Mouse (Mus musculus) midbrain, embryonic 13.5 days (tissue): Measurements from ENCODE around the gene Ndufa4l2. TPM values are rescaled to one million over a fixed set of nuclear protein-coding genes. Genes with fewer than 3 reads are reported as not detected.

ENCODE experiments used
- ATAC-seq: fragments of 200-750 bp; cut with Nextera tagmentation; 2 replicates; pipeline ENCODE4 v1.8.0; 2017; ENCODE audit warnings: mild to moderate bottlenecking, moderate TSS enrichment, moderate library complexity
- H3K27ac ChIP-seq: fragments of 300-500 bp; sonication (generic); 2 replicates; pipeline ENCODE4 v1.5.1; 2015; ENCODE audit warnings: inconsistent platforms, mild to moderate bottlenecking, moderate library complexity
- H3K27me3 ChIP-seq: fragments of 300-500 bp; sonication (generic); 2 replicates; pipeline ENCODE4 v1.6.1; 2015; ENCODE audit warnings: mild to moderate bottlenecking, inconsistent platforms
- H3K36me3 ChIP-seq: fragments of 300-500 bp; sonication (generic); 2 replicates; pipeline ENCODE4 v1.6.1; 2015; ENCODE audit warnings: mild to moderate bottlenecking, inconsistent platforms
- H3K4me1 ChIP-seq: fragments of 300-500 bp; sonication (generic); replicated peaks from 2 replicates; pipeline ENCODE4 v1.6.1; 2015; ENCODE audit warnings: inconsistent platforms
- H3K4me2 ChIP-seq: fragments of 300-500 bp; sonication (generic); replicated peaks from 2 replicates; pipeline ENCODE4 v1.6.1; 2015; ENCODE audit warnings: moderate library complexity, mild to moderate bottlenecking, inconsistent platforms
- H3K4me3 ChIP-seq: fragments of 300-500 bp; sonication (generic); replicated peaks from 2 replicates; pipeline ENCODE4 v1.5.1; 2015; ENCODE audit warnings: mild to moderate bottlenecking, inconsistent platforms
- H3K9ac ChIP-seq: fragments of 300-500 bp; sonication (generic); replicated peaks from 2 replicates; pipeline ENCODE4 v1.6.1; 2015; ENCODE audit warnings: mild to moderate bottlenecking, inconsistent platforms
- H3K9me3 ChIP-seq: fragments of 300-500 bp; sonication (generic); 2 replicates; pipeline ENCODE4 v1.6.1; 2016; ENCODE audit warnings: mild to moderate bottlenecking, inconsistent platforms
- WGBS: fragments of 180-500 bp; shearing (Covaris S2); methylation state at CpG from one replicate; pipeline ENCODE4 v1.1.7; 2015; 5-methylcytosine and 5-hydroxymethylcytosine counted together
- polyA plus RNA-seq: library from polyadenylated mRNA; unstranded; fragments of >200 nt; fragmentation: Nextera tagmentation; extraction: Ambion mirVana; gene quantifications from 2 replicates; pipeline ENCODE4 v1.2.1, GENCODE M21; 2015

Gene Ndufa4l2
- 11.5 and 13.8 TPM in 2 replicates for polyA plus RNA-seq

DNA sequence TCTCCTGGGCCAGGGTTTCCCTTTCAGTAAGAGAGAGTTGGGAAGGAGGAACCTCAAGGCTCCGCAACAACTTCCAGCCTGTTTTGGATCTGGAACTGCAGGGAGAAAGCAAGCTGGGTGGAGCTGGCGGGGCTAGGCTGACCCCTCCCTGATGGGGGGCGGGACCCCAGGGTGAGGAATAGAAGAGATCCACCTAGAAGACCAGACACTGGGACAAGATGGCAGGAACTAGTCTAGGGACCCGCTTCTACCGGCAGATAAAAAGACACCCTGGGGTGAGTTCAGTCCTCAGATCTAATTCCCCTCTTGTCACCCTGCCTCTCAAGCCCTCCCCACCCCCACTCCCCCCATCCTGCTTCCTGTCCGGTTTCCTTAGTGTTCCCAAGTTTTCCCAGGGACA is at the start of gene Ndufa4l2:
TSS of gene Ndufa4l2 (plus strand) at position 204 of the 400 bp plus-strand sequence.
- H3K9me3 ChIP-seq: no peaks in the 10 kb centered on the region
- H3K4me1 ChIP-seq: peaks cover 78% of the 10 kb centered on the region
- H3K27me3 ChIP-seq: peaks cover 47% of the 10 kb centered on the region
- peak within 1 kb of the TSS; percentile 97 for H3K27ac ChIP-seq
- no peak for ATAC-seq
- peak within 1 kb of the TSS; percentile 82 for H3K4me2 ChIP-seq
- peaks cover 19% of the 10 kb centered on the region for H3K36me3 ChIP-seq
- WGBS: 14% methylated on average over 6 of the region's 6 CpGs
- H3K9ac ChIP-seq: peak within 1 kb of the TSS; percentile 16; the same call in 1 of the 2 replicates
- no peak within 1 kb of the TSS; the same call in 1 of the 2 replicates for H3K4me3 ChIP-seq

- Histone ChIP-seq H3K9me3 (no peaks in the 10 kb centered on the region; the same call in 1 of the 2 replicates), H3K4me3 (no peak overlapping the region), H3K36me3 (peaks cover 54% of the 10 kb centered on the region), H3K27me3 (no peaks in the 10 kb centered on the region), H3K4me1 (no peaks in the 10 kb centered on the region), H3K4me2 (no peak overlapping the region), H3K27ac (no peak overlapping the region), H3K9ac (no peak overlapping the region)
- WGBS: 82% methylated on average over 15 of the region's 15 CpGs
- ATAC-seq: no peak
Observed at GRCm38 (mm10) chr10:127471281-127471988, 43.3 kb upstream of the Ndufa4l2 start.

GRCm38 (mm10) chr10:127472722-127473121 is 42.0 kb upstream of the Ndufa4l2 start:
- no peak for ATAC-seq
- no peak overlapping the region for H3K4me3 ChIP-seq
- 87% methylated on average over 9 of the region's 9 CpGs for WGBS
- H3K4me1 ChIP-seq: no peaks in the 10 kb centered on the region
- H3K4me2 ChIP-seq: no peak overlapping the region
- H3K9ac ChIP-seq: no peak overlapping the region
- H3K9me3 ChIP-seq: no peaks in the 10 kb centered on the region; the same call in 1 of the 2 replicates
- no peaks in the 10 kb centered on the region for H3K27me3 ChIP-seq
- no peak overlapping the region for H3K27ac ChIP-seq
- peaks cover 67% of the 10 kb centered on the region for H3K36me3 ChIP-seq

DNA sequence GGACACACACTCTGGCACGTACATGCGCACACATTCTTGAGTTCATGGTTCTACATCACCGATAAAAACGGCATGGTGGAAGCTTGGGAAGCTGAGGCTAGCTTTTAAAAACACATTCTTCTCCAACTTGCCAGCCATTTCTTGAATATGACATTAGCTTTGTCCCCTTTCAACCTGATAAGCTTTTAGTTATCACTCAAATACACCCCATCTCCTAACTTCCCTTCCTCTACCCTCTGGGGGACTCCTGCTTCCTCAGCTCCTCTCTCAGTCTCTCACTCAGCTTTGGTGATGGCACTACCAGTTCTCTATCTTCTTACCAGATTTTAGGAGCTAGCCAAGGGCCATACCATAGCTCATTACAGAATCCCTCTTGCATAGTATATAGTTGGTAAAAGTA is 39.6 kb upstream of the Ndufa4l2 start:
- H3K27ac ChIP-seq: no peak overlapping the region
- no peak overlapping the region for H3K4me2 ChIP-seq
- 96% methylated on average over 4 of the region's 4 CpGs for WGBS
- no peak for ATAC-seq
- no peaks in the 10 kb centered on the region; the same call in 1 of the 2 replicates for H3K9me3 ChIP-seq
- no peak overlapping the region for H3K4me3 ChIP-seq
- H3K27me3 ChIP-seq: no peaks in the 10 kb centered on the region
- H3K4me1 ChIP-seq: no peaks in the 10 kb centered on the region
- peaks cover 63% of the 10 kb centered on the region for H3K36me3 ChIP-seq
- H3K9ac ChIP-seq: no peak overlapping the region

GRCm38 (mm10) chr10:127476541-127476940 is 38.2 kb upstream of the Ndufa4l2 start:
- 81% methylated on average over 3 of the region's 3 CpGs for WGBS
- no peaks in the 10 kb centered on the region for H3K9me3 ChIP-seq
- H3K4me3 ChIP-seq: no peak overlapping the region
- no peak overlapping the region for H3K4me2 ChIP-seq
- H3K27me3 ChIP-seq: no peaks in the 10 kb centered on the region
- peaks cover 63% of the 10 kb centered on the region for H3K36me3 ChIP-seq
- H3K4me1 ChIP-seq: no peaks in the 10 kb centered on the region
- no peak for ATAC-seq
- no peak overlapping the region for H3K27ac ChIP-seq
- no peak overlapping the region for H3K9ac ChIP-seq

- Histone ChIP-seq H3K27ac (no peak overlapping the region; the same call in 1 of the 2 replicates), H3K9me3 (no peaks in the 10 kb centered on the region), H3K36me3 (peaks cover 62% of the 10 kb centered on the region), H3K4me2 (no peak overlapping the region), H3K9ac (no peak overlapping the region), H3K27me3 (no peaks in the 10 kb centered on the region), H3K4me3 (no peak overlapping the region), H3K4me1 (no peaks in the 10 kb centered on the region)
- no peak for ATAC-seq
- 84% methylated on average over 7 of the region's 7 CpGs for WGBS
Observed at GRCm38 (mm10) chr10:127477301-127477700, 37.5 kb upstream of the Ndufa4l2 start.

- 92% methylated on average over 4 of the region's 4 CpGs for WGBS
- H3K4me1 ChIP-seq: no peaks in the 10 kb centered on the region
- H3K27me3 ChIP-seq: no peaks in the 10 kb centered on the region
- no peaks in the 10 kb centered on the region for H3K9me3 ChIP-seq
- no peak overlapping the region for H3K4me3 ChIP-seq
- no peak overlapping the region for H3K4me2 ChIP-seq
- H3K9ac ChIP-seq: no peak overlapping the region
- ATAC-seq: no peak
- peaks cover 62% of the 10 kb centered on the region for H3K36me3 ChIP-seq
- H3K27ac ChIP-seq: no peak overlapping the region
Observed at GRCm38 (mm10) chr10:127479131-127479530, 35.6 kb upstream of the Ndufa4l2 start.

GRCm38 (mm10) chr10:127480833-127481813 is 33.6 kb upstream of the Ndufa4l2 start:
- Histone ChIP-seq H3K27me3 (no peaks in the 10 kb centered on the region), H3K27ac (no peak overlapping the region), H3K9me3 (no peaks in the 10 kb centered on the region), H3K4me2 (no peak overlapping the region), H3K36me3 (peaks cover 65% of the 10 kb centered on the region), H3K4me1 (no peaks in the 10 kb centered on the region), H3K9ac (no peak overlapping the region), H3K4me3 (no peak overlapping the region)
- no peak for ATAC-seq
- 88% methylated on average over 19 of the region's 19 CpGs for WGBS

GRCm38 (mm10) chr10:127485235-127485634 is 29.5 kb upstream of the Ndufa4l2 start:
- no peak overlapping the region for H3K4me3 ChIP-seq
- no peak overlapping the region for H3K9ac ChIP-seq
- H3K36me3 ChIP-seq: peaks cover 78% of the 10 kb centered on the region
- no peaks in the 10 kb centered on the region for H3K27me3 ChIP-seq
- WGBS: 92% methylated on average over 10 of the region's 10 CpGs
- no peak overlapping the region for H3K4me2 ChIP-seq
- no peak overlapping the region for H3K27ac ChIP-seq
- ATAC-seq: no peak
- H3K4me1 ChIP-seq: 0 out of 2 replicates have a peak, but pooled peaks cover under 1% of the 10 kb centered on the region
- H3K9me3 ChIP-seq: no peaks in the 10 kb centered on the region

DNA sequence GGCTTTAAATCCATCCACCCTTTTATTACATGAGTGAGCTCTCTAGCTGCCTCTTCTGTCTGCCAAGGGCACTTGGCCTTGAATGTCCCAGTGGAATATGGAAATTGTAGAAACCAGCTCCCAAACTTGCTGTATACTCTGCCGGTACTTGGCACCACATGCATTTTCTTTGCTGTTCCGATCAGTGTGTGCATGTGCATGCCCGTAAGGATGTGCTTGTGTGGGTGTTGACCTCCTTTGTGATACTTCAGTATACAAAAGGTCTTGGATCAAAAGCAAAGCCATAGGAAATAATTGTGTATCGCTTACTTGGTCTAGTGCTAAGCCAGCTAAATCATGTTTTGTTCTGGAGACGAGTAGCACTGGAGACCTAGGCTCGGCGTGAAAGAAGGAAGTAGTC is 25.9 kb upstream of the Ndufa4l2 start:
- Histone ChIP-seq H3K4me1 (peaks cover 10% of the 10 kb centered on the region; the same call in 1 of the 2 replicates), H3K27ac (no peak overlapping the region), H3K9ac (no peak overlapping the region), H3K4me3 (no peak overlapping the region), H3K36me3 (peaks cover 86% of the 10 kb centered on the region), H3K27me3 (no peaks in the 10 kb centered on the region), H3K9me3 (no peaks in the 10 kb centered on the region), H3K4me2 (no peak overlapping the region)
- 83% methylated on average over 7 of the region's 7 CpGs for WGBS
- no peak for ATAC-seq

DNA sequence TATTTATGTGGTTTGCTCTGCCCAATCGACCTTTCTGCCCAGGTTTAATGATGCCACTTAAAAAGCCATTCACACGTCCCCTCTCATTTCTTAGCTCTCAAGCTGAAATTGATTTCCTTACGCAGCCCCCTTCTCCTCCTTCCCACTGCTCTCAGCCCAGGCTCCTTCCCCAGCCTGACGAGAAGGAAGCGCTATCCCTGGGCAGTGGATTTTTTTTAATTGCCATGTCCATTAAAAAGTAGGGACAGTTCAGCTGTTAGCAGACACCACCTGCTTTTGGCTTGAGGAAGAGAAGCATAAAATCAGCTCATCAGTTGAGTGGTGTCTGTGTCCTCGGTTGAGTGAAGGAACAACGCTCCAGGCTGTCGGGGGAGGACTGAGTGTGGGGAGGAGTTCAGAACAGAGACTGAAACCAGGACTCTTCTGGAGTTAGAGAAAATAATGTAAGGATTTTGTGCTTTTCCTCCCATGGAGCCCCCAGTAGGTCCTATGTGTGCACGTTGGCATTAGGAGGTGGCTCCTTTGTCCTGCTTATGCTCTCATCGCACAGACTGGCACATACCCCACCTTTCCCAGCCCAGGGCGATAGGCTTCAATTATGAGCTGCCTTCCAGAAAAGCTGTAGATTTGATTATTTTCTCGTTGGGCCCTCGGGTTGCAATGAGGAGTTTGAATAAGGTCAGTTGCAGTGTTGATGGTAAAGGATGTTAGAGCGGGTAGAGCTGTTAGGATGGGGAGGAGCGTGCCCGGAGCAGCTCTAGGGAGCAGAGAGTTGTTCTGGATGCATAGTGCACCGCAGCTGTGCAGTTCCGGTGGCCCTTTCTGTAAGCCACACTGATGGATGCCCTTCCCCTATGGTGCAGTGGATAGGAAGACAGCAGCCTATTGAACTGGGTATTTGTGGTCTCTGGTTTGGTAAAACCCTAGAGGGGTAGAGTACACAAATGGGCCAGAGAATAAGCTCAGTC is 24.3 kb upstream of the Ndufa4l2 start:
- 83% methylated on average over 18 of the region's 18 CpGs for WGBS

More for the DNA sequence above, 24.3 kb upstream of the Ndufa4l2 start:
- 0 out of 2 replicates have a peak, but pooled peaks have one; percentile 37 for ATAC-seq
- no peak overlapping the region for H3K4me3 ChIP-seq
- H3K4me1 ChIP-seq: peaks cover 10% of the 10 kb centered on the region; the same call in 1 of the 2 replicates
- peak overlapping the region; percentile 32; the same call in 1 of the 2 replicates for H3K9ac ChIP-seq
- no peak overlapping the region for H3K4me2 ChIP-seq
- H3K27me3 ChIP-seq: no peaks in the 10 kb centered on the region
- H3K27ac ChIP-seq: peak overlapping the region; percentile 71
- no peaks in the 10 kb centered on the region for H3K9me3 ChIP-seq
- H3K36me3 ChIP-seq: peaks cover 86% of the 10 kb centered on the region
